Mouse (Mus musculus): ENCODE data around the gene Zfp160.
"Not testable (repeated sequence)": the region's sequence is repeated elsewhere in the genome, so short reads cannot be mapped to it uniquely, and the experiment has no call there.

DNA sequence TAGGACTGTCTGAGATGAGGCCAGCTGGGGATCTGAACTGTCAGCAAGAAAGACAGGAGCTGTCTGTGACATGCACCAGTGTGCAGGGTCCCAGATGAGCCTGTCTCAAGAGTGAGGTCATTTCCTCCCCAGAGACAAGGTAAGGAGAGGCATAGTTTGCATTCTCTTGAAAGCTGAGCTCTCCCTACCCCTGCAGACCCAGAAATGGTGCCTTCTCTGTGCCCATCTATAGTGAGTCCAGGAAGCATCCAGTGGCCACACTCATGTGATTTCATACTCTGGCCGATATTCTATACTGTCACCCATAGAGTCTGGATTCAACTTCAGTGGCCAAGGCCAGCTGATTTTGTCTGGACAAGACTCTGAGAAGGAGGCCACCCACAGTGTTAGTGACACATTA lies 46.4 kb downstream of the Zfp160 start:
- TF ChIP-seq POLR2A, CTCF (IDR thresholded peaks at IDR 0.05; ENCODE audit: extremely low read depth, insufficient read depth, low read length): not testable (repeated sequence)

Measured in cortical plate, adult 2 months (tissue).